Comparison of ENCODE assay signal across 8 mouse cellular contexts in the genomic region with DNA sequence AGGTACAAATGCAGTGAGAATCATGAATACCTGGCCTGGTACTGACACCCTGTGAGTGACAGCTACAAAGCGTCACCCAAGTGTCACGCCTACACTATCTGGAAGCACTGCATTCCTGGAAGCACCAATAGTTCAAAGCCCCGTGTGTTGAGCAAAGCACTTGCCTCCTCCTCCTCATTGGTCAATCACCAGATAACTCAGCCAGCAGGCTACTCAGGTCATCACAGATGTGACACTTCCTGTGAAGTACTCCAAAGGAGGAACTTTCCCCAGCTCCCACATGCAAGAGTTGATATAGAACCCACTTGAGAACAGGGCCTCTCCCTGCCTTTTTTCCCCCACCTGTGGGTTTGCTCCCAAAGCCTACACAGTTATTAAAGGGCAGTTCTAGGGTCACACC. TPM values are rescaled to one million over a fixed set of nuclear protein-coding genes. Genes with fewer than 3 reads are reported as not detected.
A peak's percentile ranks its signal among the peaks of the same experiment; 100 is the strongest.
DNase-seq lines count a peak whose midpoint lies in the region; ATAC-seq and TF ChIP-seq lines count a peak whose summit lies in the region.

No protein-coding gene starts in this region.

- peak overlapping the region; percentile 82; the same call in 1 of the 2 replicates for H3K4me3 ChIP-seq in heart, postnatal 0 days (ENCODE audit: low read depth, low read length)
- H3K4me3 ChIP-seq in forebrain, embryonic 11.5 days (ENCODE audit: low read depth, low read length): peak overlapping the region; percentile 97
- H3K4me3 ChIP-seq in kidney, adult 2 months (ENCODE audit: insufficient read depth, low read depth, low read length): no peak overlapping the region

- peaks cover 45% of the 10 kb centered on the region for H3K36me3 ChIP-seq in heart, postnatal 0 days (replicated peaks; ENCODE audit: control insufficient read depth, insufficient read depth, low read length)
- H3K36me3 ChIP-seq in forebrain, embryonic 11.5 days (ENCODE audit: control insufficient read depth, insufficient read depth, low read length): peaks cover 16% of the 10 kb centered on the region
- H3K36me3 ChIP-seq in kidney, adult 2 months (ENCODE audit: control insufficient read depth, insufficient read depth, low read length): peaks cover 6% of the 10 kb centered on the region

- H3K27ac ChIP-seq in heart, postnatal 0 days (ENCODE audit: low read depth): no peak overlapping the region
- H3K27ac ChIP-seq in forebrain, embryonic 11.5 days (ENCODE audit: low read depth, low read length): no peak overlapping the region
- H3K27ac ChIP-seq in kidney, adult 2 months (ENCODE audit: insufficient read depth, low read depth, low read length): no peak overlapping the region

- no peaks in the 10 kb centered on the region for H3K9me3 ChIP-seq in heart, postnatal 0 days (replicated peaks; ENCODE audit: control insufficient read depth, low read length)
- H3K9me3 ChIP-seq in forebrain, embryonic 11.5 days (ENCODE audit: control insufficient read depth, low read length): no peaks in the 10 kb centered on the region

- no peak for TF ChIP-seq CTCF in heart, postnatal 0 days (IDR thresholded peaks at IDR 0.05; ENCODE audit: low read depth)
- TF ChIP-seq CTCF in kidney, adult 2 months (conservative IDR thresholded peaks at IDR 0.05; ENCODE audit: insufficient read depth, insufficient read length, low read depth, low read length): no peak

- no peak for ATAC-seq in heart, postnatal 0 days (ENCODE audit: insufficient read depth, low read depth)
- no peak for ATAC-seq in forebrain, embryonic 11.5 days (replicated peaks; ENCODE audit: low FRiP score)
- peak; percentile 4; the same call in 1 of the 2 replicates for ATAC-seq in neutrophil, adult 5-6 weeks (ENCODE audit: extremely low read depth, insufficient number of reproducible peaks, low FRiP score, poor library complexity, severe bottlenecking)

- peaks cover 26% of the 10 kb centered on the region for H3K4me1 ChIP-seq in heart, postnatal 0 days (ENCODE audit: control insufficient read depth, insufficient read depth)
- H3K4me1 ChIP-seq in forebrain, embryonic 11.5 days (replicated peaks; ENCODE audit: control insufficient read depth, insufficient read depth, low read length): peaks cover 12% of the 10 kb centered on the region
- peaks cover 8% of the 10 kb centered on the region; the same call in 1 of the 2 replicates for H3K4me1 ChIP-seq in kidney, adult 2 months (ENCODE audit: control insufficient read depth, insufficient read depth, low read length)

- H3K9ac ChIP-seq in heart, postnatal 0 days (replicated peaks; ENCODE audit: low read depth, low read length): no peak overlapping the region
- peak overlapping the region; percentile 92 for H3K9ac ChIP-seq in forebrain, embryonic 11.5 days (ENCODE audit: low read length)

- no peak for DNase-seq in heart, postnatal 0 days (ENCODE audit: low spot score)
- DNase-seq in heart, postnatal 4 days: no peak
- no peak for DNase-seq in forebrain, embryonic 11.5 days (ENCODE audit: low spot score)
- peak; percentile 46 for DNase-seq in liver
- no peak for DNase-seq in left cerebral cortex, adult 9 months (ENCODE audit: low spot score in 2 of 2)
- DNase-seq in kidney, adult 2 months: no peak
- DNase-seq in gastrocnemius, postnatal 14 days: no peak

- no peaks in the 10 kb centered on the region for H3K27me3 ChIP-seq in heart, postnatal 0 days (ENCODE audit: control insufficient read depth, insufficient read depth, low read length)
- H3K27me3 ChIP-seq in forebrain, embryonic 11.5 days (ENCODE audit: control insufficient read depth, insufficient read depth, low read length): no peaks in the 10 kb centered on the region
- no peaks in the 10 kb centered on the region for H3K27me3 ChIP-seq in kidney, adult 2 months (replicated peaks; ENCODE audit: control insufficient read depth, insufficient read depth, low read length)

- no peak for TF ChIP-seq EP300 in heart, postnatal 0 days (IDR thresholded peaks at IDR 0.05; ENCODE audit: low read depth)

- intact Hi-C loops in gastrocnemius, postnatal 14 days (cut with DNase I; ENCODE audit: low total_unique reads): no loop called here

- peak overlapping the region; percentile 67 for H3K4me2 ChIP-seq in heart, postnatal 0 days (ENCODE audit: low read depth, low read length)
- H3K4me2 ChIP-seq in forebrain, embryonic 11.5 days (ENCODE audit: low read depth, low read length, severe bottlenecking): peak overlapping the region; percentile 94; the same call in 1 of the 2 replicates

- no peak for TF ChIP-seq POLR2A in kidney, adult 2 months (IDR thresholded peaks at IDR 0.05; ENCODE audit: low read depth, low read length)

- WGBS in heart, postnatal 0 days: 49% methylated on average over 3 of the region's 3 CpGs
- 86% methylated on average over 3 of the region's 3 CpGs for WGBS in forebrain, embryonic 11.5 days
- 56% methylated on average over 3 of the region's 3 CpGs for WGBS in kidney, adult 2 months

RNA-seq across cellular contexts. Expression of a gene that starts 1.9 kb away (rescaled TPM):
- 232 and 241 TPM in 2 replicates for total RNA-seq in heart, postnatal 0 days (2014; rRNA removed; ENCODE audit: low replicate concordance)
- 261 and 268 TPM in 2 replicates for polyA plus RNA-seq in heart, postnatal 0 days (2015; fragmentation: Nextera tagmentation; extraction: Ambion mirVana)
- 100 to 1,000 TPM; 353 to 365 TPM for total RNA-seq in heart, postnatal 4 days (2021)
- polyA plus RNA-seq in forebrain, embryonic 11.5 days (2014; fragmentation: Nextera tagmentation; extraction: Ambion mirVana): 439 and 476 TPM in 2 replicates
- 122 and 155 TPM in 2 replicates for total RNA-seq in neutrophil, adult 5-6 weeks (2017)
- polyA plus RNA-seq in kidney, adult 2 months (2012; rRNA removed): 323 and 342 TPM in 2 replicates
- 100 to 1,000 TPM; 264 to 301 TPM for total RNA-seq in gastrocnemius, postnatal 14 days (2021)

RNA-seq across cellular contexts. Expression of a gene that starts 10.3 kb away (rescaled TPM):
- 204 and 231 TPM in 2 replicates for total RNA-seq in heart, postnatal 0 days (2014; rRNA removed; ENCODE audit: low replicate concordance)
- 239 and 245 TPM in 2 replicates for polyA plus RNA-seq in heart, postnatal 0 days (2015; fragmentation: Nextera tagmentation; extraction: Ambion mirVana)
- 100 to 1,000 TPM; 296 to 308 TPM for total RNA-seq in heart, postnatal 4 days (2021)
- polyA plus RNA-seq in forebrain, embryonic 11.5 days (2014; fragmentation: Nextera tagmentation; extraction: Ambion mirVana): 621 and 667 TPM in 2 replicates
- 166 and 185 TPM in 2 replicates for total RNA-seq in neutrophil, adult 5-6 weeks (2017)
- polyA plus RNA-seq in kidney, adult 2 months (2012; rRNA removed): 543 and 613 TPM in 2 replicates
- total RNA-seq in gastrocnemius, postnatal 14 days (2021): 100 to 1,000 TPM; 118 to 144 TPM

RNA-seq across cellular contexts. Expression of a gene that starts 20.2 kb away (rescaled TPM):
- not detected in 2 replicates for total RNA-seq in heart, postnatal 0 days (2014; rRNA removed; ENCODE audit: low replicate concordance)
- 0.20 TPM in 1 of 2 replicates, not detected in the other for polyA plus RNA-seq in heart, postnatal 0 days (2015; fragmentation: Nextera tagmentation; extraction: Ambion mirVana)
- total RNA-seq in heart, postnatal 4 days (2021): under 1 TPM in 1 of 2 experiments, not detected in 1; 0.83 TPM
- not detected in 2 replicates for polyA plus RNA-seq in forebrain, embryonic 11.5 days (2014; fragmentation: Nextera tagmentation; extraction: Ambion mirVana)
- total RNA-seq in neutrophil, adult 5-6 weeks (2017): not detected in 2 replicates
- polyA plus RNA-seq in kidney, adult 2 months (2012; rRNA removed): 9.5 TPM in 1 of 2 replicates, not detected in the other
- total RNA-seq in gastrocnemius, postnatal 14 days (2021): 100 to 1,000 TPM; 159 to 234 TPM

RNA-seq across cellular contexts. Expression of a gene that starts 21.6 kb away (rescaled TPM):
- total RNA-seq in heart, postnatal 0 days (2014; rRNA removed; ENCODE audit: low replicate concordance): 66.9 and 93.5 TPM in 2 replicates
- 136 and 138 TPM in 2 replicates for polyA plus RNA-seq in heart, postnatal 0 days (2015; fragmentation: Nextera tagmentation; extraction: Ambion mirVana)
- total RNA-seq in heart, postnatal 4 days (2021): 10 to 100 TPM; 76.5 to 82.6 TPM
- 213 and 247 TPM in 2 replicates for polyA plus RNA-seq in forebrain, embryonic 11.5 days (2014; fragmentation: Nextera tagmentation; extraction: Ambion mirVana)
- 15.0 and 16.9 TPM in 2 replicates for total RNA-seq in neutrophil, adult 5-6 weeks (2017)
- 129 and 131 TPM in 2 replicates for polyA plus RNA-seq in kidney, adult 2 months (2012; rRNA removed)
- total RNA-seq in gastrocnemius, postnatal 14 days (2021): 10 to 100 TPM; 31.1 to 33.3 TPM

RNA-seq across cellular contexts. Expression of a gene that starts 27.0 kb away (rescaled TPM):
- total RNA-seq in heart, postnatal 0 days (2014; rRNA removed; ENCODE audit: low replicate concordance): 104 and 132 TPM in 2 replicates
- 147 and 155 TPM in 2 replicates for polyA plus RNA-seq in heart, postnatal 0 days (2015; fragmentation: Nextera tagmentation; extraction: Ambion mirVana)
- 100 to 1,000 TPM; 134 TPM for total RNA-seq in heart, postnatal 4 days (2021)
- 808 and 816 TPM in 2 replicates for polyA plus RNA-seq in forebrain, embryonic 11.5 days (2014; fragmentation: Nextera tagmentation; extraction: Ambion mirVana)
- 52.7 and 88.0 TPM in 2 replicates for total RNA-seq in neutrophil, adult 5-6 weeks (2017)
- polyA plus RNA-seq in kidney, adult 2 months (2012; rRNA removed): 18.8 and 29.0 TPM in 2 replicates
- 10 to 100 TPM; 44.6 to 60.9 TPM for total RNA-seq in gastrocnemius, postnatal 14 days (2021)

Comparison
In these comparisons a context has a peak if more than half of its experiments do, and no peak if none do; other contexts are left out.
1. RNA of a gene that starts 20.2 kb away (total RNA-seq): 159 to 234 TPM in gastrocnemius, postnatal 14 days; 0.83 TPM in heart, postnatal 4 days, not detected in heart, postnatal 0 days and not detected in neutrophil, adult 5-6 weeks; every median in the first group is over 10 times any median in the second.